Mouse (Mus musculus): Measurements from ENCODE around the gene Ptprg.

DNA sequence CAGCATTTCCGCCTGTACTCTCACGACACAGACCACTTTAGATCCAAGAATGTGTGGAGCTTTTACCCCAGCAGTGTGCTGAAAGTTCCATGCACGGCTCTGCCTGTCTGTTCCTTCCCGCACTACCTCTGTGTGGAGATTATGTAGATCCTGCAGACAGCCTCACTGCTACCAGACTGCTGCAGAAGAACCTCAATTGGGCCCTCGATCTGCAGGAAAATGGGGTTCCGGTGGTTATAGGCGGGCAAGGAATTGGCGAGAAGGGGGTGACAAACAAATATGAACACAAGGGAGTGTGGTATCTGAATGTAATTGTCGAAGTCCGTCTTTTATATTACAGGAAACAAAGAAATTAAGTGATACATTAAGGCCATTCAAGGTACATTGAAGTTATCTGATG, 410.5 kb downstream of the Ptprg start:
- TF ChIP-seq CTCF (IDR thresholded peaks at IDR 0.05; ENCODE audit: control insufficient read depth, insufficient read depth, insufficient replicate concordance, low read depth, low read length): no peak
- no peak for TF ChIP-seq POLR2A (IDR thresholded peaks at IDR 0.05; ENCODE audit: control insufficient read depth, low read depth, low read length)
